Mouse (Mus musculus) erythroblast, embryonic 14.5 days (primary cell): Measurements from ENCODE around the gene Rangrf. TPM values are rescaled to one million over a fixed set of nuclear protein-coding genes. Genes with fewer than 3 reads are reported as not detected.

ENCODE experiments used
- H3K27me3 ChIP-seq: 2 replicates; pipeline ENCODE4 v1.6.1; 2012; ENCODE audit warnings: inconsistent platforms; ENCODE audit not compliant: control insufficient read depth
- H3K36me3 ChIP-seq: 2 replicates; pipeline ENCODE4 v1.6.1; 2012; ENCODE audit warnings: mild to moderate bottlenecking, inconsistent platforms; ENCODE audit not compliant: control insufficient read depth
- H3K4me1 ChIP-seq: 2 replicates; pipeline ENCODE4 v1.6.1; 2012; ENCODE audit warnings: inconsistent platforms; ENCODE audit not compliant: control insufficient read depth
- H3K4me3 ChIP-seq: replicated peaks from 2 replicates; pipeline ENCODE3; 2012; ENCODE audit warnings: moderate library complexity, mild to moderate bottlenecking, inconsistent platforms
- H3K9me3 ChIP-seq: 2 replicates; pipeline ENCODE4 v1.6.1; 2012; ENCODE audit warnings: low read length, inconsistent platforms, mixed read lengths; ENCODE audit not compliant: control insufficient read depth
- GATA1 ChIP-seq: IDR thresholded peaks from 2 replicates; pipeline ENCODE4 v1.6.1; 2012; ENCODE audit warnings: low read length, inconsistent platforms, mixed read lengths
- TAL1 ChIP-seq: IDR thresholded peaks from 3 replicates; pipeline ENCODE4 v1.6.1; 2012; ENCODE audit warnings: low read length, inconsistent platforms, mixed read lengths
- polyA plus RNA-seq: library from polyadenylated mRNA; stranded (reverse); fragments of >175 nt; gene quantifications from 2 replicates; pipeline ENCODE4 v1.2.3, GENCODE M21; 2012

Gene Rangrf
- polyA plus RNA-seq, 1 experiment = 0.13 TPM

GRCm38 (mm10) chr11:68956697-68957096 lies 18.3 kb downstream of the Rangrf start:
- H3K4me3 ChIP-seq = no peak overlapping the region
- no peaks in the 10 kb centered on the region for H3K36me3 ChIP-seq
- peaks cover 5% of the 10 kb centered on the region; the same call in 1 of the 2 replicates for H3K9me3 ChIP-seq
- no peak for TF ChIP-seq GATA1
- no peak for TF ChIP-seq TAL1
- H3K4me1 ChIP-seq = peaks cover 1% of the 10 kb centered on the region; the same call in 1 of the 2 replicates
- peaks cover 60% of the 10 kb centered on the region for H3K27me3 ChIP-seq

GRCm38 (mm10) chr11:68956107-68956506 lies 18.9 kb downstream of the Rangrf start:
- peaks cover 1% of the 10 kb centered on the region; the same call in 1 of the 2 replicates for H3K4me1 ChIP-seq
- H3K36me3 ChIP-seq = no peaks in the 10 kb centered on the region
- H3K4me3 ChIP-seq = no peak overlapping the region
- peaks cover 5% of the 10 kb centered on the region; the same call in 1 of the 2 replicates for H3K9me3 ChIP-seq
- H3K27me3 ChIP-seq = peaks cover 66% of the 10 kb centered on the region
- TF ChIP-seq GATA1 (no peak), TAL1 (no peak)

GRCm38 (mm10) chr11:68955473-68955872 lies 19.5 kb downstream of the Rangrf start:
- H3K9me3 ChIP-seq = peaks cover 5% of the 10 kb centered on the region; the same call in 1 of the 2 replicates
- H3K27me3 ChIP-seq = peaks cover 69% of the 10 kb centered on the region
- H3K4me1 ChIP-seq = peaks cover 1% of the 10 kb centered on the region; the same call in 1 of the 2 replicates
- no peaks in the 10 kb centered on the region for H3K36me3 ChIP-seq
- H3K4me3 ChIP-seq = no peak overlapping the region
- no peak for TF ChIP-seq TAL1
- TF ChIP-seq GATA1 = no peak

GRCm38 (mm10) chr11:68954408-68954807 lies 20.6 kb downstream of the Rangrf start:
- no peak for TF ChIP-seq TAL1
- no peak for TF ChIP-seq GATA1
- peaks cover 72% of the 10 kb centered on the region for H3K27me3 ChIP-seq
- no peak overlapping the region for H3K4me3 ChIP-seq

GRCm38 (mm10) chr11:68953903-68954302 lies 21.1 kb downstream of the Rangrf start:
- Histone ChIP-seq H3K36me3 (no peaks in the 10 kb centered on the region), H3K9me3 (peaks cover 5% of the 10 kb centered on the region; the same call in 1 of the 2 replicates), H3K4me3 (no peak overlapping the region), H3K4me1 (peaks cover 1% of the 10 kb centered on the region; the same call in 1 of the 2 replicates), H3K27me3 (peaks cover 72% of the 10 kb centered on the region)
- TF ChIP-seq TAL1 = no peak
- no peak for TF ChIP-seq GATA1

More at GRCm38 (mm10) chr11:68954408-68954807, 20.6 kb downstream of the Rangrf start:
- Histone ChIP-seq H3K4me1 (peaks cover 1% of the 10 kb centered on the region; the same call in 1 of the 2 replicates), H3K36me3 (no peaks in the 10 kb centered on the region), H3K9me3 (peaks cover 5% of the 10 kb centered on the region; the same call in 1 of the 2 replicates)

- Histone ChIP-seq H3K4me3 (no peak overlapping the region), H3K9me3 (no peaks in the 10 kb centered on the region), H3K27me3 (peaks cover 28% of the 10 kb centered on the region), H3K4me1 (0 out of 2 replicates have a peak, but pooled peaks cover 1% of the 10 kb centered on the region), H3K36me3 (no peaks in the 10 kb centered on the region)
- no peak for TF ChIP-seq TAL1
- TF ChIP-seq GATA1 = no peak
These were observed 27.4 kb downstream of the Rangrf start for GRCm38 (mm10) chr11:68947542-68947993.

- Histone ChIP-seq H3K27me3 (peaks cover 23% of the 10 kb centered on the region), H3K4me1 (0 out of 2 replicates have a peak, but pooled peaks cover 1% of the 10 kb centered on the region), H3K4me3 (no peak overlapping the region), H3K36me3 (no peaks in the 10 kb centered on the region), H3K9me3 (no peaks in the 10 kb centered on the region)
- TF ChIP-seq TAL1 (no peak), GATA1 (no peak)
These were observed 28.1 kb downstream of the Rangrf start for GRCm38 (mm10) chr11:68946806-68947440.

- H3K27me3 ChIP-seq = peaks cover 14% of the 10 kb centered on the region
- H3K4me1 ChIP-seq = 0 out of 2 replicates have a peak, but pooled peaks cover 3% of the 10 kb centered on the region
- H3K9me3 ChIP-seq = no peaks in the 10 kb centered on the region
- no peak overlapping the region for H3K4me3 ChIP-seq
- TF ChIP-seq TAL1 (no peak), GATA1 (no peak)
- no peaks in the 10 kb centered on the region for H3K36me3 ChIP-seq
These were observed 29.0 kb downstream of the Rangrf start for GRCm38 (mm10) chr11:68946001-68946400.

- Histone ChIP-seq H3K9me3 (no peaks in the 10 kb centered on the region), H3K36me3 (no peaks in the 10 kb centered on the region), H3K4me1 (peaks cover 6% of the 10 kb centered on the region), H3K27me3 (peaks cover 12% of the 10 kb centered on the region), H3K4me3 (no peak overlapping the region)
- TF ChIP-seq TAL1 (no peak), GATA1 (no peak)
These were observed 29.7 kb downstream of the Rangrf start for GRCm38 (mm10) chr11:68945245-68945644.
